Mouse (Mus musculus): Measurements from ENCODE around the gene Pik3cg. TPM values are rescaled to one million over a fixed set of nuclear protein-coding genes. Genes with fewer than 3 reads are reported as not detected.

The Pik3cg gene
- polyA plus RNA-seq, 1 experiment = 3.4 TPM

GRCm38 (mm10) chr12:32181885-32182284, 26.6 kb downstream of the Pik3cg start:
- Histone ChIP-seq H3K27me3 (ENCODE audit: control insufficient read depth, insufficient read depth, low read length) (no peaks in the 10 kb centered on the region), H3K4me3 (ENCODE audit: low read depth, low read length) (no peak overlapping the region), H3K27ac (ENCODE audit: insufficient read depth, low read depth, low read length) (no peak overlapping the region), H3K36me3 (ENCODE audit: control insufficient read depth, insufficient read depth, low read length) (no peaks in the 10 kb centered on the region), H3K4me1 (ENCODE audit: control insufficient read depth, insufficient read depth, insufficient read length, low read length) (peaks cover 4% of the 10 kb centered on the region; the same call in 1 of the 2 replicates)
- no peak for TF ChIP-seq CTCF (IDR thresholded peaks at IDR 0.05; ENCODE audit: extremely low read depth, insufficient read length, insufficient replicate concordance, low read depth, low read length)
- no peak for TF ChIP-seq POLR2A (IDR thresholded peaks at IDR 0.05; ENCODE audit: low read depth, low read length)
- 64% methylated on average over 4 of the region's 4 CpGs for WGBS

DNA sequence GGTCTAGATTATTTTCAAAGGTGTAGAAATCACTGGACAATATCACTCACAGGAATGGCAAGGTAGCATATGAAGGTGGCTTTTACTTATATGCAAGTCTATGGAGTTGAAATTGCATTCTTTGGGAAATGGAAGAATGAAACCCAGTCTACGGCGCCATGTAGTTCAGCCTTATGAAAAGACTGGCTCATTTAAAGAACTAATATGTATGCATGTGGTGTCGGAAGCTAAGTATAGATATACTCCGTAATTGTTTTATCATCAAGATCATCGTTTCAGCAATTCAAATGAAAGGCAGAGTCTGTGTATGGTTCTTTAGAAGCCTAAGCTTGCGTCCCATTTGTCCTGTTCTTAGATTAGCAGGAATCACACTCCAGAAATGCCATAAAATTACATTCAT, 34.0 kb downstream of the Pik3cg start:
- no peak for TF ChIP-seq CTCF (IDR thresholded peaks at IDR 0.05; ENCODE audit: extremely low read depth, insufficient read length, insufficient replicate concordance, low read depth, low read length)
- no peak for TF ChIP-seq POLR2A (IDR thresholded peaks at IDR 0.05; ENCODE audit: low read depth, low read length)
- H3K36me3 ChIP-seq (ENCODE audit: control insufficient read depth, insufficient read depth, low read length) = no peaks in the 10 kb centered on the region
- no peak overlapping the region for H3K4me3 ChIP-seq (ENCODE audit: low read depth, low read length)
- 91% methylated on average over 6 of the region's 6 CpGs for WGBS
- H3K27ac ChIP-seq (ENCODE audit: insufficient read depth, low read depth, low read length) = no peak overlapping the region
- H3K27me3 ChIP-seq (ENCODE audit: control insufficient read depth, insufficient read depth, low read length) = no peaks in the 10 kb centered on the region
- 0 out of 2 replicates have a peak, but pooled peaks cover 2% of the 10 kb centered on the region for H3K4me1 ChIP-seq (ENCODE audit: control insufficient read depth, insufficient read depth, insufficient read length, low read length)

DNA sequence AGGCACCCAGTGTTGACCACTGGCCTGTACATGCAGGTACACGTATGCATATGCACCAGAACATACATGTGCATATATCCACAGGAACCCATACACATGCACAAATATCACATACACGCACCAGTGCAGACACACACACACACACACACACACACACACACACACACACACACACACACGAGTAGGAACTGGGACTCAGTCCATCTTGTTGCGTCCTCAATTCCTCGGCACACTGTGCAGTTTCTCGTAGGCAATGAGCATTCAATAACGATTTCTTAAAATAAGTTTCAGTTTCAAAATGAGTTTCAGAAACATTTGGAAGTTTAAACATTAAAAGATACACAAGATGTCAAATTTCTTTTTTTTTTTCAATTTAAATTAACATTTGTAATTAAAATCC, 35.6 kb downstream of the Pik3cg start:
- no peak for TF ChIP-seq POLR2A (IDR thresholded peaks at IDR 0.05; ENCODE audit: low read depth, low read length)
- no peak for TF ChIP-seq CTCF (IDR thresholded peaks at IDR 0.05; ENCODE audit: extremely low read depth, insufficient read length, insufficient replicate concordance, low read depth, low read length)
- Histone ChIP-seq H3K4me3 (ENCODE audit: low read depth, low read length) (no peak overlapping the region), H3K36me3 (ENCODE audit: control insufficient read depth, insufficient read depth, low read length) (no peaks in the 10 kb centered on the region), H3K4me1 (ENCODE audit: control insufficient read depth, insufficient read depth, insufficient read length, low read length) (0 out of 2 replicates have a peak, but pooled peaks cover 2% of the 10 kb centered on the region), H3K27me3 (ENCODE audit: control insufficient read depth, insufficient read depth, low read length) (no peaks in the 10 kb centered on the region), H3K27ac (ENCODE audit: insufficient read depth, low read depth, low read length) (no peak overlapping the region)
- WGBS = 67% methylated on average over 7 of the region's 7 CpGs

DNA sequence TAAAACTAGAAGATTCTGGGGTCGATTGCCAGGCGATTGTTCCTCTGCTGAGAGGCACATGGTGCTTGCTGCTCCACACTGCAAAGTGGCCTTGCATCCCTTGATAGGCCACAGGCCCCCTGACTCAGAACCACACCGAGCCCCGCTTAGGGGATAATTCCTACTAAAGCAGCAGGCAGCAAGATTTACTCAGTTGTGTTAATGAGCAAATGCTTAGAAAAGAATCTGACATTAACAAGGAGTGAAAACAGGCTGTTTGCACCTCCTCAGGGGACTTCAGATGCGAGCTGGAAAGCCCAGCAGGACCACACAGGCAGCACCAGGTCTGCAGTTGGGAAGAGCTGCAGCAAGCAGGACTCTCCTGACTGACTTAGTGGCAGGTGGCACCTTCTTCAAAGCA, 39.3 kb downstream of the Pik3cg start:
- 0 out of 2 replicates have a peak, but pooled peaks cover 2% of the 10 kb centered on the region for H3K4me1 ChIP-seq (ENCODE audit: control insufficient read depth, insufficient read depth, insufficient read length, low read length)
- WGBS = 32% methylated on average over 5 of the region's 5 CpGs
- no peaks in the 10 kb centered on the region for H3K36me3 ChIP-seq (ENCODE audit: control insufficient read depth, insufficient read depth, low read length)
- H3K27ac ChIP-seq (ENCODE audit: insufficient read depth, low read depth, low read length) = no peak overlapping the region
- H3K27me3 ChIP-seq (ENCODE audit: control insufficient read depth, insufficient read depth, low read length) = no peaks in the 10 kb centered on the region
- TF ChIP-seq POLR2A (IDR thresholded peaks at IDR 0.05; ENCODE audit: low read depth, low read length) = no peak
- H3K4me3 ChIP-seq (ENCODE audit: low read depth, low read length) = no peak overlapping the region

- WGBS = 27% methylated on average over 3 of the region's 3 CpGs
- Histone ChIP-seq H3K27ac (ENCODE audit: insufficient read depth, low read depth, low read length) (no peak overlapping the region), H3K27me3 (ENCODE audit: control insufficient read depth, insufficient read depth, low read length) (no peaks in the 10 kb centered on the region), H3K36me3 (ENCODE audit: control insufficient read depth, insufficient read depth, low read length) (no peaks in the 10 kb centered on the region), H3K4me3 (ENCODE audit: low read depth, low read length) (no peak overlapping the region), H3K4me1 (ENCODE audit: control insufficient read depth, insufficient read depth, insufficient read length, low read length) (0 out of 2 replicates have a peak, but pooled peaks cover 2% of the 10 kb centered on the region)
- no peak for TF ChIP-seq POLR2A (IDR thresholded peaks at IDR 0.05; ENCODE audit: low read depth, low read length)
- no peak for TF ChIP-seq CTCF (IDR thresholded peaks at IDR 0.05; ENCODE audit: extremely low read depth, insufficient read length, insufficient replicate concordance, low read depth, low read length)
Measured at GRCm38 (mm10) chr12:32168751-32169150, 39.7 kb downstream of the Pik3cg start.

GRCm38 (mm10) chr12:32163706-32164105, 44.8 kb downstream of the Pik3cg start:
- 52% methylated on average over 2 of the region's 2 CpGs for WGBS
- Histone ChIP-seq H3K27ac (ENCODE audit: insufficient read depth, low read depth, low read length) (no peak overlapping the region), H3K4me3 (ENCODE audit: low read depth, low read length) (no peak overlapping the region), H3K27me3 (ENCODE audit: control insufficient read depth, insufficient read depth, low read length) (no peaks in the 10 kb centered on the region; the same call in 1 of the 2 replicates), H3K36me3 (ENCODE audit: control insufficient read depth, insufficient read depth, low read length) (no peaks in the 10 kb centered on the region), H3K4me1 (ENCODE audit: control insufficient read depth, insufficient read depth, insufficient read length, low read length) (no peaks in the 10 kb centered on the region)
- TF ChIP-seq CTCF (IDR thresholded peaks at IDR 0.05; ENCODE audit: extremely low read depth, insufficient read length, insufficient replicate concordance, low read depth, low read length) (no peak), POLR2A (IDR thresholded peaks at IDR 0.05; ENCODE audit: low read depth, low read length) (no peak)

- 64% methylated on average over 5 of the region's 5 CpGs for WGBS
- no peaks in the 10 kb centered on the region for H3K4me1 ChIP-seq (ENCODE audit: control insufficient read depth, insufficient read depth, insufficient read length, low read length)
- H3K27me3 ChIP-seq (ENCODE audit: control insufficient read depth, insufficient read depth, low read length) = no peaks in the 10 kb centered on the region; the same call in 1 of the 2 replicates
- no peaks in the 10 kb centered on the region for H3K36me3 ChIP-seq (ENCODE audit: control insufficient read depth, insufficient read depth, low read length)
- H3K4me3 ChIP-seq (ENCODE audit: low read depth, low read length) = no peak overlapping the region
- no peak overlapping the region for H3K27ac ChIP-seq (ENCODE audit: insufficient read depth, low read depth, low read length)
- TF ChIP-seq CTCF (IDR thresholded peaks at IDR 0.05; ENCODE audit: extremely low read depth, insufficient read length, insufficient replicate concordance, low read depth, low read length) (no peak), POLR2A (IDR thresholded peaks at IDR 0.05; ENCODE audit: low read depth, low read length) (no peak)
Measured at GRCm38 (mm10) chr12:32158757-32159156, 49.7 kb downstream of the Pik3cg start.

GRCm38 (mm10) chr12:32146606-32147005, 61.9 kb downstream of the Pik3cg start:
- 83% methylated on average over 7 of the region's 7 CpGs for WGBS
- H3K4me3 ChIP-seq (ENCODE audit: low read depth, low read length) = no peak overlapping the region
- H3K4me1 ChIP-seq (ENCODE audit: control insufficient read depth, insufficient read depth, insufficient read length, low read length) = no peaks in the 10 kb centered on the region
- no peaks in the 10 kb centered on the region for H3K27me3 ChIP-seq (ENCODE audit: control insufficient read depth, insufficient read depth, low read length)
- TF ChIP-seq POLR2A (IDR thresholded peaks at IDR 0.05; ENCODE audit: low read depth, low read length) = no peak
- TF ChIP-seq CTCF (IDR thresholded peaks at IDR 0.05; ENCODE audit: extremely low read depth, insufficient read length, insufficient replicate concordance, low read depth, low read length) = no peak
- no peak overlapping the region for H3K27ac ChIP-seq (ENCODE audit: insufficient read depth, low read depth, low read length)
- no peaks in the 10 kb centered on the region for H3K36me3 ChIP-seq (ENCODE audit: control insufficient read depth, insufficient read depth, low read length)
